Mouse (Mus musculus) heart, embryonic 12.5 days (tissue): ENCODE data around the gene Ubr3. TPM values are rescaled to one million over a fixed set of nuclear protein-coding genes. Genes with fewer than 3 reads are reported as not detected.

Experiments
- ATAC-seq: fragments of 200-750 bp; cut with Nextera tagmentation; 2 replicates; pipeline ENCODE4 v1.8.0; 2017; ENCODE audit warnings: moderate TSS enrichment, moderate library complexity; ENCODE audit not compliant: insufficient number of reproducible peaks, low FRiP score
- H3K27ac ChIP-seq: fragments of 300-500 bp; sonication (generic); 2 replicates; pipeline ENCODE4 v1.5.1; 2016; ENCODE audit warnings: mild to moderate bottlenecking, moderate library complexity; ENCODE audit not compliant: poor library complexity, severe bottlenecking
- H3K27me3 ChIP-seq: fragments of 300-500 bp; sonication (generic); replicated peaks from 2 replicates; pipeline ENCODE4 v1.6.1; 2016; ENCODE audit warnings: mild to moderate bottlenecking, moderate library complexity
- H3K36me3 ChIP-seq: fragments of 300-500 bp; sonication (generic); 2 replicates; pipeline ENCODE4 v1.6.1; 2016; ENCODE audit warnings: mild to moderate bottlenecking, moderate library complexity
- H3K4me1 ChIP-seq: fragments of 300-500 bp; sonication (generic); replicated peaks from 2 replicates; pipeline ENCODE4 v1.6.1; 2016; ENCODE audit warnings: mild to moderate bottlenecking
- H3K4me2 ChIP-seq: fragments of 300-500 bp; sonication (generic); 2 replicates; pipeline ENCODE4 v1.6.1; 2016; ENCODE audit warnings: mild to moderate bottlenecking, moderate library complexity
- H3K4me3 ChIP-seq: fragments of 300-500 bp; sonication (generic); 2 replicates; pipeline ENCODE4 v1.5.1; 2016; ENCODE audit warnings: mild to moderate bottlenecking
- H3K9ac ChIP-seq: fragments of 300-500 bp; sonication (generic); 2 replicates; pipeline ENCODE4 v1.6.1; 2016; ENCODE audit warnings: mild to moderate bottlenecking, moderate library complexity
- H3K9me3 ChIP-seq: fragments of 300-500 bp; sonication (generic); replicated peaks from 2 replicates; pipeline ENCODE4 v1.6.1; 2016; ENCODE audit warnings: mild to moderate bottlenecking, moderate library complexity
- WGBS: fragments of 180-500 bp; shearing (Covaris S2); methylation state at CpG from one replicate; pipeline ENCODE4 v1.1.7; 2016; 5-methylcytosine and 5-hydroxymethylcytosine counted together
- polyA plus RNA-seq: library from polyadenylated mRNA; unstranded; fragments of >200 nt; fragmentation: Nextera tagmentation; extraction: Ambion mirVana; gene quantifications from 2 replicates; pipeline ENCODE4 v1.2.1, GENCODE M21; 2016

Gene Ubr3
- polyA plus RNA-seq: 18.6 and 20.3 TPM in 2 replicates

GRCm38 (mm10) chr2:69897039-69897617 is at the start of gene Ubr3:
Gene Ubr3 (plus strand): TSS chr2:69897246.
- peak; percentile 99 for ATAC-seq
- Histone ChIP-seq H3K4me3 (peak within 1 kb of the TSS; percentile 66), H3K9me3 (no peaks in the 10 kb centered on the region), H3K27me3 (no peaks in the 10 kb centered on the region), H3K27ac (peak within 1 kb of the TSS; percentile 92), H3K36me3 (peaks cover 10% of the 10 kb centered on the region), H3K9ac (peak within 1 kb of the TSS; percentile 87), H3K4me1 (peaks cover 15% of the 10 kb centered on the region), H3K4me2 (peak within 1 kb of the TSS; percentile 94)
- 3% methylated on average over 54 of the region's 65 CpGs for whole genome bisulfite sequencing

- ATAC-seq: 0 out of 2 replicates have a peak, but pooled peaks have one; percentile 40
- Histone ChIP-seq H3K4me2 (no peak overlapping the region), H3K9ac (no peak overlapping the region), H3K9me3 (no peaks in the 10 kb centered on the region), H3K27me3 (no peaks in the 10 kb centered on the region), H3K27ac (no peak overlapping the region), H3K4me1 (no peaks in the 10 kb centered on the region), H3K36me3 (no peaks in the 10 kb centered on the region), H3K4me3 (no peak overlapping the region)
- 63% methylated on average over 6 of the region's 6 CpGs for WGBS
Observed at GRCm38 (mm10) chr2:69849215-69849614, 47.8 kb upstream of the Ubr3 start.

- 55% methylated on average over 2 of the region's 2 CpGs for WGBS
- Histone ChIP-seq H3K27me3 (no peaks in the 10 kb centered on the region), H3K36me3 (no peaks in the 10 kb centered on the region), H3K9ac (no peak overlapping the region), H3K4me1 (no peaks in the 10 kb centered on the region), H3K4me2 (no peak overlapping the region), H3K9me3 (no peaks in the 10 kb centered on the region), H3K4me3 (no peak overlapping the region), H3K27ac (no peak overlapping the region)
- no peak for ATAC-seq
Observed at GRCm38 (mm10) chr2:69851427-69852058, 45.5 kb upstream of the Ubr3 start.

DNA sequence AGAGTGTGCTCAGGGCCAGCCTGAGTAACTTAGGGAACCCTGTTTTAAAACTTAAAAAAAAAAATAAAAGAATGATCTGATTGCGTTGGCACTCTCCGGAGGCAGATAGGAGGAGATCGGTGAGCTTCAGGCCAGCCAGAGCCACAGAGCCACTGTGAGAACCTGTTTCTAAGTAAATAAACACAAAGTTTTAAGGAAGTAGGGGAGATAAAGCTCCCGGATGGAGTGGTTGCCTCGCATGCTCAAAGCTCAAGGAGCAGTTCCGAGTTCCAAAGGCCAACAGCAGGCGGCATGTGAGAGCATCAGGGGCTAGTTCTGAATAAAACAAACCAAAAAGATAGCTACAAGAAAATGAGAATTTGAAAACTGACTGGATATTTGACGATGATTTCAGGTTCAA is 40.7 kb upstream of the Ubr3 start:
- no peaks in the 10 kb centered on the region for H3K27me3 ChIP-seq
- H3K27ac ChIP-seq: no peak overlapping the region
- H3K36me3 ChIP-seq: no peaks in the 10 kb centered on the region
- 24% methylated on average over 8 of the region's 8 CpGs for WGBS
- no peak overlapping the region for H3K4me2 ChIP-seq
- H3K4me3 ChIP-seq: no peak overlapping the region
- ATAC-seq: no peak
- 0 out of 2 replicates have a peak, but pooled peaks cover 3% of the 10 kb centered on the region for H3K4me1 ChIP-seq
- H3K9ac ChIP-seq: no peak overlapping the region
- H3K9me3 ChIP-seq: no peaks in the 10 kb centered on the region

- no peaks in the 10 kb centered on the region for H3K9me3 ChIP-seq
- H3K27ac ChIP-seq: no peak overlapping the region
- no peak overlapping the region for H3K4me3 ChIP-seq
- H3K27me3 ChIP-seq: no peaks in the 10 kb centered on the region
- no peak for ATAC-seq
- H3K36me3 ChIP-seq: no peaks in the 10 kb centered on the region
- H3K9ac ChIP-seq: no peak overlapping the region
- H3K4me1 ChIP-seq: 0 out of 2 replicates have a peak, but pooled peaks cover 3% of the 10 kb centered on the region
- no peak overlapping the region for H3K4me2 ChIP-seq
- WGBS: 84% methylated on average over 1 of the region's 1 CpGs
Observed at GRCm38 (mm10) chr2:69857882-69858281, 39.2 kb upstream of the Ubr3 start.

DNA sequence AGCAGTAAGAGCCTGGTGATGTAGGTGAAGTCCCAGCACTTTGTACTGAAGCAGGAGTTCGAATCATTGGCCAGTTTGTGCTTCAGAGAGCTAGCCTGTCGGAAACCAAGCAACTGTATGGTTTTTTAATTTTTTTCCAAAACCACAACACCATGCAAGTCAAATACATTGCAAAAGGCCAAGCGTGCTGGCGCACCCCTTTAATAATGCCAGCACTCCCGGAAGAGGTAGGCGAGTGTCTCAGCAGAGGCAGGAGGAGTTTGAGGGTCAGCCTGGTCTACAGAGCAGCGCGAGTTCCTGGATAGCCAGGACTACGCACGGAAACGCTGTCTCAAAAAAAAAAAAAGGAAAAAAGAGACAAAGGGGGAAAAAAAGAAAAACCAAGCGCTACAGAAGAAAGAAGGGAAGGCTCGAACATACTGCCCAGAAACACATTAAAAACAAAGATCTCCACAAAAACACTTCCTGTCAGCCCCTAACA is 36.0 kb upstream of the Ubr3 start:
- Histone ChIP-seq H3K27me3 (no peaks in the 10 kb centered on the region), H3K9me3 (no peaks in the 10 kb centered on the region), H3K27ac (peak overlapping the region; percentile 47), H3K4me3 (peak overlapping the region; percentile 100), H3K36me3 (peaks cover 6% of the 10 kb centered on the region; the same call in 1 of the 2 replicates), H3K4me2 (peak overlapping the region; percentile 77), H3K9ac (peak overlapping the region; percentile 100), H3K4me1 (peaks cover 5% of the 10 kb centered on the region; the same call in 1 of the 2 replicates)
- WGBS: 10% methylated on average over 13 of the region's 13 CpGs
- ATAC-seq: 0 out of 2 replicates have a peak, but pooled peaks have one; percentile 49

DNA sequence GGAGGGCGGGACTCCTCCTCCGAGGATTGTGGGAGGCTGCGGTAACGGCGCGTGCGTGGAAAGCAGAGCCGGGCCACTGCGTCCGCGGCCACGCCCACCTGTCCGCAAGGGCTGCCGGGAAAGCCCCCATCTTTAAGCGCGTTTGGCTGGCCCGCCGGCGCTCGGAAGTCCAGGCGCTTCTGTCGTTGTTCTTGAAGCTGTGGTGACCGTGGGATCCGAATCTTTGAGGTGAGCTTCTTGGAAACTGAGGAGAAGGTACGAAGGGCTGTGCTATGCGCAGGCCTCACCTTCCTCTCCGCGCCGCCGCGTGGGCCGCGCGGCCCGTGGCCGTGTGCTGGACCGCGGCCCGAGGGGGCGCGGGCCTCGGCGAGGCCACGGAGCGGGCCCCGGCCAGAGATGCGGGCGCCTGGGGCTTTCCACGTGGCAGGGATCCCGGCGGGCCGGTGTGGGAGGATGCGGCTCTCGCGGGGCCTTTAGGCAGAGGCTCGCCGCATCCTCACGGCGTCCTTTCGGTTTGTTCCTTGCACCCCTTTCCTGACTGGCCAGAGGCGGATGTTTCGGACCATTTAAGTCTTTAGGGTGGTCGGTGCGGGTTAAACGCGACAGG is 35.5 kb upstream of the Ubr3 start, which contains the start of gene Ssb:
Gene Ssb (plus strand): TSS at position 78 of the 607 bp plus-strand sequence.
- Histone ChIP-seq H3K4me2 (peak within 1 kb of the TSS; percentile 77), H3K36me3 (peaks cover 8% of the 10 kb centered on the region), H3K9me3 (no peaks in the 10 kb centered on the region), H3K4me1 (peaks cover 5% of the 10 kb centered on the region; the same call in 1 of the 2 replicates), H3K4me3 (peak within 1 kb of the TSS; percentile 100), H3K9ac (peak within 1 kb of the TSS; percentile 100), H3K27me3 (no peaks in the 10 kb centered on the region), H3K27ac (peak within 1 kb of the TSS; percentile 95)
- under 1% methylated on average over 66 of the region's 66 CpGs for WGBS
- peak; percentile 94 for ATAC-seq

DNA sequence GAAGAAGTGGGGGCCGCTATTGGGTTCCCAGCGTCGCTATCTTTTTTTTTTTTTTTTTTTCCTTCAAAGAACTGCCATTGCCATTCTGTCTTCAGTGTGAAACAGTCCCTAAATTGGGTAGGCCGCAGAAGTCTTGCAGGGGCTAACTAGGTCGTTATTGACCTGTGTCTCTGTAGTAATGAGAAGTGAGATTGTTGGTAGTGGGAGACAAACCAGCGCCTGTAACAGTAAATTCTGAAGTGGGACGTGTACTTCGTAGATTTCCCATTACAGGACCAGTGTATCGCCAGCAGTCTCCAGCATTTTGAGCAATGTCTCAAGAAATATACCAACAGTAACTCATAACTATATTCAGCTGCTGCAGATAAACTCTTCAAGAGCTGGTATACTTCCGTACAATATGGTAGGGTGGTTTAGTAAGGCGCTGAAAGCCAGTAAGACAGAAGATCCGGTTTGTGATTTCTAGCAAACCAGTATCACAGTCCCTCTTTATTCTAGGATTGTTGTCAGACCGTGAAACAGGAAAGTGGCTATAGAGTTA is 34.9 kb upstream of the Ubr3 start:
- Histone ChIP-seq H3K27ac (peak overlapping the region; percentile 95), H3K27me3 (no peaks in the 10 kb centered on the region), H3K36me3 (peaks cover 10% of the 10 kb centered on the region), H3K4me1 (peaks cover 5% of the 10 kb centered on the region; the same call in 1 of the 2 replicates), H3K4me3 (peak overlapping the region; percentile 100), H3K4me2 (peak overlapping the region; percentile 77), H3K9ac (peak overlapping the region; percentile 100), H3K9me3 (no peaks in the 10 kb centered on the region)
- WGBS: 2% methylated on average over 13 of the region's 13 CpGs
- no peak for ATAC-seq

DNA sequence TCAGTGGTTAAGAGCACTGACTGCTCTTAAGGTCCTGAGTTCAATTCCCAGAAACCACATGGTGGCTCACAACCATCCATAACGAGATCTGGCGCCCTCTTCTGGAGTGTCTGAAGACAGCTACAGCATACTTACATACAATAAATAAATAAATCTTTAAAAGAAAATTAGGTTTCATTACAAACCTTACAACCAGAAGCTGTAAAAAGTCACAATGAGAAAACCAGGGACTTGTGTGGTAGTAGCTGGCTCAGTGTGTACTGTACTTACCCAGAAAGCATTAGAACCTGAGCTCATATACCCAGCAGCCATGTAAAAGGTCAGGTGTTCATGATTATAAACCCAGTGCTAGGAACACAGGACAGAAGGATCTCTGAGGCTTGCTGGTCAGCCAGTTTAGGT is 13.1 kb upstream of the Ubr3 start:
- ATAC-seq: no peak
- H3K9me3 ChIP-seq: no peaks in the 10 kb centered on the region
- H3K4me2 ChIP-seq: peak overlapping the region; percentile 80
- 58% methylated on average over 2 of the region's 2 CpGs for WGBS
- H3K4me3 ChIP-seq: no peak overlapping the region
- H3K27me3 ChIP-seq: no peaks in the 10 kb centered on the region
- H3K27ac ChIP-seq: no peak overlapping the region
- peaks cover 9% of the 10 kb centered on the region; the same call in 1 of the 2 replicates for H3K4me1 ChIP-seq
- peaks cover 8% of the 10 kb centered on the region; the same call in 1 of the 2 replicates for H3K36me3 ChIP-seq
- H3K9ac ChIP-seq: no peak overlapping the region

GRCm38 (mm10) chr2:69884581-69884980 is 12.5 kb upstream of the Ubr3 start:
- Histone ChIP-seq H3K9me3 (no peaks in the 10 kb centered on the region), H3K36me3 (peaks cover 4% of the 10 kb centered on the region; the same call in 1 of the 2 replicates), H3K27ac (no peak overlapping the region), H3K4me1 (peaks cover 9% of the 10 kb centered on the region; the same call in 1 of the 2 replicates), H3K4me2 (peak overlapping the region; percentile 80), H3K4me3 (peak overlapping the region; percentile 70), H3K27me3 (no peaks in the 10 kb centered on the region), H3K9ac (peak overlapping the region; percentile 88; the same call in 1 of the 2 replicates)
- WGBS: 47% methylated on average over 6 of the region's 6 CpGs
- no peak for ATAC-seq
